Mouse (Mus musculus) stomach, embryonic 15.5 days (tissue): ENCODE results near the gene Mios. TPM values are rescaled to one million over a fixed set of nuclear protein-coding genes. Genes with fewer than 3 reads are reported as not detected.

Source experiments
- ATAC-seq: fragments of 200-750 bp; cut with Nextera tagmentation; 2 replicates; pipeline ENCODE4 v1.8.0; 2017; ENCODE audit warnings: low read depth, moderate number of reproducible peaks, moderate TSS enrichment; ENCODE audit not compliant: insufficient read depth, low FRiP score
- H3K27ac ChIP-seq: fragments of 300-500 bp; sonication (generic); 2 replicates; pipeline ENCODE4 v1.5.1; 2015; ENCODE audit warnings: mild to moderate bottlenecking, inconsistent platforms
- H3K27me3 ChIP-seq: fragments of 300-500 bp; sonication (generic); replicated peaks from 2 replicates; pipeline ENCODE4 v1.6.1; 2015; ENCODE audit warnings: inconsistent platforms
- H3K36me3 ChIP-seq: fragments of 300-500 bp; sonication (generic); 2 replicates; pipeline ENCODE4 v1.6.1; 2015; ENCODE audit warnings: inconsistent platforms
- H3K4me1 ChIP-seq: fragments of 300-500 bp; sonication (generic); 2 replicates; pipeline ENCODE4 v1.6.1; 2015; ENCODE audit warnings: inconsistent platforms
- H3K4me2 ChIP-seq: fragments of 300-500 bp; sonication (generic); 2 replicates; pipeline ENCODE4 v1.6.1; 2015; ENCODE audit warnings: mild to moderate bottlenecking, inconsistent platforms
- H3K4me3 ChIP-seq: fragments of 300-500 bp; sonication (generic); replicated peaks from 2 replicates; pipeline ENCODE4 v1.5.1; 2015; ENCODE audit warnings: inconsistent platforms
- H3K9ac ChIP-seq: fragments of 300-500 bp; sonication (generic); 2 replicates; pipeline ENCODE4 v1.6.1; 2015; ENCODE audit warnings: inconsistent platforms
- H3K9me3 ChIP-seq: fragments of 300-500 bp; sonication (generic); 2 replicates; pipeline ENCODE4 v1.6.1; 2016; ENCODE audit warnings: inconsistent platforms
- WGBS: fragments of 180-500 bp; shearing (Covaris S2); methylation state at CpG from one replicate; pipeline ENCODE4 v1.1.7; 2015; 5-methylcytosine and 5-hydroxymethylcytosine counted together
- polyA plus RNA-seq: library from polyadenylated mRNA; unstranded; fragments of >200 nt; fragmentation: Nextera tagmentation; extraction: Ambion mirVana; gene quantifications from 2 replicates; pipeline ENCODE4 v1.2.1, GENCODE M21; 2015

Gene Mios
- 22.9 and 23.3 TPM in 2 replicates for polyA plus RNA-seq

DNA sequence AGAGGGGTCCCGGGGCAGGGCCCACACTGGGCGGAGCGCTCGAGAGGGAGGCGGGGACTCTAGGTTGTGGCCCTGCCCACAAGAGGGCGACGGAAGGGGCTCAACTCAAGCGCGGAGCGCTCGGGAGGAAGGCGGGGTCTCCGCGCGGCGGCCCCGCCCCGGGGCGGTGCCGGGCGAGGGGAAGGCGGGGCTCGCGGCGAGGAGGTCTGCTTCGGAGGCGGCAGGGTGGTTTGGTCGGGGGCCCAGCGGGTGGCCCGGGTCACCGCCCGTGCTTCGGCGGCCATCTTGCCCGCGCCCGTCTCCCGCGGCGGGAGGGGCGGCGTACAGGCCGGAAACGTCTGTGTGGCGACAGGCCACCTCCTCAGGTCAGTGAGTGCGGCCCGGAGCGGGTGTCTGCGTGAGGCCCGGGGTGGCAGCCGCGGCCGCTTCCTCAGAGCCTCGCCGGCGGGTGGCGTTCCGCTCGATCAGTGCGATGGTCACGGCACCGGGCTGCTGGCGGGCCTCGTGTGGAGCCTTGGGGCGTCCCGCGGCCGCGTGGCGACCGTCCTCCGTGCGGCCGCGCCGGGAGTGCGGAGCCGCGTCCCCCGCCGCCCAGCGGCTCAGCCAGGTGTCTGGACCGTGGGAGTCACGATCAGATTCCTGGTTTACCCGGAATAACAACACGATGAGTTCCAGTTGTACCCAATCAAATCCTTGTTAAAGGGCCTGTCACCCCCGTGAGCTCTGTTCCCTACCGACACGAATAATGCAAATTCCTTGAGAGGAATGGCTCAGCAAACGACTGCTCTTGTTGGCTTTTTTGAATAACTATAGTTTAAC is at the start of gene Mios:
Gene Mios, plus strand, starts transcription at position 176 of the 819 bp plus-strand sequence.
- under 1% methylated on average over 88 of the region's 90 CpGs for WGBS
- no peaks in the 10 kb centered on the region for H3K36me3 ChIP-seq
- peak; percentile 96 for ATAC-seq
- peaks cover 8% of the 10 kb centered on the region; the same call in 1 of the 2 replicates for H3K4me1 ChIP-seq
- H3K4me3 ChIP-seq, result peak within 1 kb of the TSS; percentile 80
- peak within 1 kb of the TSS; percentile 95 for H3K27ac ChIP-seq
- no peaks in the 10 kb centered on the region for H3K9me3 ChIP-seq
- H3K9ac ChIP-seq, result peak within 1 kb of the TSS; percentile 84
- peak within 1 kb of the TSS; percentile 55 for H3K4me2 ChIP-seq
- no peaks in the 10 kb centered on the region for H3K27me3 ChIP-seq

DNA sequence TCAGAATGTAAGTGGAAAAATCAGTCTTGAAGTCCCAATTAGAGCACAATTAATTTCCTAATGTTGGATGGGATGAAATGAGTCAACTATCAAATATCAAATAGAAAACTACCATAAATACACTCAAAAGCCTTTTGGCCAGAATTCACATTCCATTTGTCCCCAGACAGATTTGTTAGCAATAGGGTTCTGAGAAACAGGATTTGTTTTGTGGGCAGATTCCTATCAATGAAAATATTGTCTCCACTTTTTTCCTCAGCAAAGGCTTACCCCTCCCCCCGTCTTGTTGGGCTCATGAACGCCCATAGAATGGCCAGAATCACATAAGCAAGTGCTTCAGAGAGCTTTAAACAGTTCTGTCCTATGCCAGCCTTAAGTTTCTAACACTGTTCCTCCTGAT is 49.0 kb upstream of the Mios start:
- no peak for ATAC-seq
- Histone ChIP-seq H3K36me3 (no peaks in the 10 kb centered on the region), H3K4me3 (no peak overlapping the region), H3K27me3 (no peaks in the 10 kb centered on the region), H3K4me2 (no peak overlapping the region), H3K27ac (no peak overlapping the region), H3K9me3 (no peaks in the 10 kb centered on the region), H3K4me1 (no peaks in the 10 kb centered on the region), H3K9ac (no peak overlapping the region)
- 42% methylated on average over 2 of the region's 2 CpGs for WGBS

DNA sequence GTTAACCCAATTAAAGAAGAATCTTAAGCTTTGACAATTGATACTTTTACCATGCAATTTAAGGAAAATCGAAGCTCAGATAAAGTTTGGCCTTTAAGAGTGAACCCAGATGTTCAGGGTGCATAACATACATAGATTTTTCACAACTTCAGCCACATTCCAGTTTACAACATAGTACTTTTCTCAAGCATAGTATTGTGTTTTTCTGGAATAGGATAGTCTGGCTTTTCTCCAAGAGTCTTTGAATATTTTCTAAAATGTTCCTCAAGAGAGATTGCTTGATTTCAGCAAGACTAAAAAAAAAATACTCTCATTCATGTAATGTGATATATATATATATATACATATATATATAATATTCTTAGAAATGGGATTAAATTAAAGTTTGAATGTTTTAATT is 44.3 kb upstream of the Mios start:
- WGBS, result 55% methylated on average over 1 of the region's 1 CpGs
- Histone ChIP-seq H3K9me3 (no peaks in the 10 kb centered on the region), H3K4me2 (no peak overlapping the region), H3K27ac (no peak overlapping the region), H3K9ac (no peak overlapping the region), H3K36me3 (no peaks in the 10 kb centered on the region), H3K4me1 (no peaks in the 10 kb centered on the region), H3K27me3 (no peaks in the 10 kb centered on the region), H3K4me3 (no peak overlapping the region)
- ATAC-seq, result no peak

DNA sequence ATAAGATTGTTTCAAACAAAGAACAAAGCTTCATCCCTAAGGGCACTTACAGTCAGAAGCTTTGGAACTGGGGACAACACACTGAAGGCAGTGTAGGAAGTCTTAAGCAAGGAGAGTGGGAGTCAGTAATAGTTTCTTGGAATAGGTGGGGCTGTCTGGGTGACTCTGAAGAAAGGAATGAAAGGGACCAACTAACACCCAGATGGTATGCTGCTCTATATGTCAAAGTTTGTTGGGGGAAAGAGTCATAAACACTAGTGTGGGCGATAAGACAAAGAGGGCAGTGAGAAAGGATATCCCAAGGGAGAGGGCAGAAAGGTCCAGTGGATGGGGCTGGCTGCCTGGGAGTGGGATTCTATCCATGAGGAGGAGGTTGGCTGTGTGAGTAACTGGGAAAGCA is 36.9 kb upstream of the Mios start:
- WGBS, result 76% methylated on average over 1 of the region's 1 CpGs
- no peaks in the 10 kb centered on the region for H3K9me3 ChIP-seq
- no peak overlapping the region for H3K4me2 ChIP-seq
- H3K27me3 ChIP-seq, result no peaks in the 10 kb centered on the region
- ATAC-seq, result no peak
- H3K27ac ChIP-seq, result no peak overlapping the region
- H3K4me3 ChIP-seq, result no peak overlapping the region
- no peak overlapping the region for H3K9ac ChIP-seq
- no peaks in the 10 kb centered on the region for H3K36me3 ChIP-seq
- H3K4me1 ChIP-seq, result no peaks in the 10 kb centered on the region

DNA sequence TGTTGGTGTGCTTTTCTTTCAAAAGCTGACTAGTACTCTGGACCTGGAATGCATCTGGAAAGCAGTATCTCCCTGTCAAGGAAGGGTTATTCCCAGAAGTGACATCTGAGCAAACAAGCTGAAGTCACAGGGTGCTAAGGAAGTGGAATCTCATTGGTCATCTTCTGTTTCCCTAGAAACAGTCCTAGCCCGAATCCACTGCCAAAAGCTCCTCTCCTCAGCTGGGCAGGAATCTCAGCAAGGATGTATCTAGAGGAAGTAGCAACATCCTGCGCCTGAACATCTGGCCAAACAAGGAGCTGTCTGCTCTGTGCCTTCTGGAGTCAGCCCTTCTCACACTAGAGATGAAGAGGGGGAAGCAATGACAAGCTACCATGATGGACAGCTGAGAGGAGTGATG is 35.0 kb upstream of the Mios start:
- 46% methylated on average over 2 of the region's 2 CpGs for WGBS
- no peak overlapping the region for H3K4me3 ChIP-seq
- H3K4me2 ChIP-seq, result no peak overlapping the region
- H3K27ac ChIP-seq, result no peak overlapping the region
- ATAC-seq, result peak; percentile 39; the same call in 1 of the 2 replicates
- H3K9ac ChIP-seq, result no peak overlapping the region
- H3K9me3 ChIP-seq, result no peaks in the 10 kb centered on the region
- H3K36me3 ChIP-seq, result no peaks in the 10 kb centered on the region
- H3K4me1 ChIP-seq, result no peaks in the 10 kb centered on the region
- H3K27me3 ChIP-seq, result no peaks in the 10 kb centered on the region

DNA sequence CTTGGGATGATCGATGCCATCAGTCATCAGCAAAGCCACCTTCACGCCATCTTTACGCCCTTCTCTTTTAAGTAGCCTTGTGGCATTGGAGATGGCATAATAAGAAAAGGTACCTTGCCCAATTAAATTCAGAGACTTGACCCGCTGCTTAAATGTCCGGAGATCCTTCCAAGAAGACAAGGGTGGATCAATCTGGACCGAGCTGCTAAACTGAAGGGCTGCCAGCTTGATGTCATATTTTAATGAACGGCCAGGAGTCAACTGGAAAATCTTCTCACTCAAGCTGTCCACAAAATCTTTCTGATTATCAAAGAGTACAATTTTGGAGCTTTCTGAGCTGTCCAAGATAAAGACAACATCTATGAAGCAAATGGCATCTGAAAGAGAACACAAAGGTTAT is 33.7 kb upstream of the Mios start:
- Histone ChIP-seq H3K4me3 (no peak overlapping the region), H3K27me3 (no peaks in the 10 kb centered on the region), H3K9me3 (no peaks in the 10 kb centered on the region), H3K27ac (no peak overlapping the region), H3K36me3 (no peaks in the 10 kb centered on the region), H3K4me2 (no peak overlapping the region), H3K9ac (no peak overlapping the region), H3K4me1 (no peaks in the 10 kb centered on the region)
- no peak for ATAC-seq
- 96% methylated on average over 7 of the region's 7 CpGs for WGBS

DNA sequence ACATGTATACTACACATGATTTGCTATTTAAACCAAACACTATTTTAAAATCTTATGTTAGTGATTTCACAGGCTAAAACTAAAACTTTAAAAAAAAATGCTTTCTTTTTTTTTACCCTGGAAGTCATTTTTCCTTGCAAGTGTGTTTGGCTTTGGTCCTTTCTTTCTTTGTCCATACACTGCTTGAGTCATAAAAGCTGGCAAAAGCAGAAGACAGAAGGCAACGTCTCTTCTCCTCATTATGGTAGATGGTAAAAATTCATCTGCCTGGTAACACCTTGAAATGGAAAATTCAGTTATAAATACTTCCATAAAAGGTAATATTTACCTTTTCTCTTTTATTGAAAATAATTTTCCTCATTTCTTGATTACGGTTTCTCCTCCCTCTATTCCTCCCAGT is 32.9 kb upstream of the Mios start:
- no peaks in the 10 kb centered on the region for H3K9me3 ChIP-seq
- H3K27ac ChIP-seq, result no peak overlapping the region
- 65% methylated on average over 2 of the region's 2 CpGs for WGBS
- H3K4me1 ChIP-seq, result no peaks in the 10 kb centered on the region
- H3K4me2 ChIP-seq, result no peak overlapping the region
- ATAC-seq, result no peak
- no peak overlapping the region for H3K4me3 ChIP-seq
- H3K36me3 ChIP-seq, result no peaks in the 10 kb centered on the region
- H3K9ac ChIP-seq, result no peak overlapping the region
- no peaks in the 10 kb centered on the region for H3K27me3 ChIP-seq

DNA sequence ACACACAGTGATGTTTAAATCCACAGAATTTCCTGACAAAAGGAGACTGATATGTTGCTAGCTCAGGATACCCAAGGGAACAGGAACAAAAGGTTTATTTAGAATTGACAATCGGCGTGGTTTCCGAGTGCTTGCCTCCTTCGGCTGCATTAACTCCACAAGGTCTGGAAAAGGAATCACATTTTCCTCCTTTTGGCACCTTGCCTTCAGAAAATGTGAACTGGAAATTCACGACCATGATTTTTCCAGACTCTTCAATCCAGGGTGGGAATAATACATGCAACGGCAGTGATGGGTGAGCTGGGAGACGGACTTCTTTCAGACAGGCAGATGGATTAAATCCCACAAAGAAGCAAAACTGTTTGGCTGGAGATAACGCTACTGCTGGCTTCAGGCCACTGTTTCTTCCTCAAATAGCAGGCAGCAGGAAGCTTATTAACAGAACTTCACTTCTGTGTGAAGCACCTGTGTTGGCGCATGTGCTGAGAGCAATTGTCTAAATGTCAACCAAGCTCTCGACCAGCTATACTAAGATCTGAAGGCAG is 30.6 kb upstream of the Mios start:
- Histone ChIP-seq H3K9ac (no peak overlapping the region), H3K27me3 (no peaks in the 10 kb centered on the region), H3K27ac (no peak overlapping the region), H3K36me3 (no peaks in the 10 kb centered on the region), H3K4me3 (no peak overlapping the region), H3K9me3 (no peaks in the 10 kb centered on the region), H3K4me2 (0 out of 2 replicates have a peak overlapping the region, but pooled peaks have one; percentile 8), H3K4me1 (no peaks in the 10 kb centered on the region)
- ATAC-seq, result no peak
- 18% methylated on average over 10 of the region's 10 CpGs for WGBS

DNA sequence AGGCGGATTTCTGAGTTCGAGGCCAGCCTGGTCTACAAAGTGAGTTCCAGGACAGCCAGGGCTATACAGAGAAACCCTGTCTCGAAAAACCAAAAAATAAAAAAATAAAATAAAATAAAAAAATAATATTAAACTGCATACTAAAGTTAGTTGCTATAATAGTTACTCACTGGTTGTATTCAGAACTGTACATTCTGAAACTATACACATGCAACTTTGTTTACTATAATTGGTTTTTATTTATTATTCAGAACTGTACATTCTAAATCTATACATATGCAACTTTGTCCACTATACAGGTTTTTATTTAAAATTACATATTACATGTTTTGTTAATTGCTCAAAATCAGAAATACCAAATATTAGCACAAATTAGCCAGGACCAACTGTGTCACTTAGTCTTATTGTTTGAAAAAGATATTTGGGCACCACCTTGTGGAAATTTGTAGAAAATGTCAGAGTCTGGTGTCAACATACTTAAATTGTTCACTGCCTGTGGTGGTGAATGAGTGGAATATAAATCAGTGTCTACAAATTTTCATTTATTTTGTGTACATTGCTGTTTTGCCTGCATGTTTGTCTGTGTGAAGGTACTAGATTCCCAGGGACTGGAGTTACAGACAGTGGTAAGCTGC is 20.3 kb upstream of the Mios start:
- Histone ChIP-seq H3K4me2 (no peak overlapping the region), H3K9me3 (no peaks in the 10 kb centered on the region), H3K36me3 (no peaks in the 10 kb centered on the region), H3K27ac (no peak overlapping the region), H3K9ac (no peak overlapping the region), H3K4me1 (no peaks in the 10 kb centered on the region), H3K27me3 (no peaks in the 10 kb centered on the region), H3K4me3 (no peak overlapping the region)
- 91% methylated on average over 3 of the region's 3 CpGs for WGBS
- no peak for ATAC-seq

DNA sequence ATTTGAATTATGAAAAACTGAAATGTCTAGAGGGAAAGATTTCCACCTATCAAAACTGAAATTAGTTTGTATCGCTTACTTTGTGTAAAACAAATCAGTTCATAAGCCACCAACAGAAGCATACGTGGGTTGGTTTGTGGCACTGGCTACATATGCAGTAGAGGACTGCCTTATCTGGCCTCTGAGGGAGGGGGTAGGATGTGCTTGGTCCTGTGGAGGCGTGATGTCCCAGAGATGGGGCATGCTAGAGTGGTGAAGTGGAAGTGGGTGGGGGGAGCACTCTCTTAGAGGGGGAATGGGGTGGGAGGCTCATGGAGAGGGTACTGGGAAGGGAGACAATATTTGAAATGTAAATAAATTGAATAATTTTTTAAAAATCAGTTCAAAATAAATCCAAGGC is 19.1 kb upstream of the Mios start:
- Histone ChIP-seq H3K4me3 (no peak overlapping the region), H3K27ac (no peak overlapping the region), H3K9ac (no peak overlapping the region), H3K9me3 (no peaks in the 10 kb centered on the region), H3K4me1 (no peaks in the 10 kb centered on the region), H3K27me3 (no peaks in the 10 kb centered on the region), H3K36me3 (no peaks in the 10 kb centered on the region), H3K4me2 (no peak overlapping the region)
- ATAC-seq, result no peak
- 67% methylated on average over 3 of the region's 3 CpGs for WGBS

DNA sequence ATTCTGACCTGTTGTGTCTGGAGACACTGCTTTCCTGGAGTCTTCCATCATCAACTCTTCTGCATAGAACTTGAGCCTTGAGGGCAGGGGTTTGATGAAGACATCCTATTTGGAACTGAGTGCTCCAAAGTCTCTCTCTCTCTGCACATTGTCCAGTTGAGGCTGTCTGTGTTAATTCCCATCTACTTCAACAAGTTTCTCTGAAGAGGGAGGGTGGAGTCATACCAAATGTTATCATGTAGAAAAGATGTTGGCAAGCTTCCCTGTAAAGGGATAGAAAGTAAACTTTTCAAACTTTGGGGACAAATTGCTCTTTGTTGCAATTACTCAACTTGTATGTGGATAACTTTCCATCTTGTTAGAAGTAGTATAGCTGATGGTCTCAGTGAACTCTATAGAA is 16.5 kb upstream of the Mios start, which contains the start of gene Col28a1:
Gene Col28a1, minus strand, starts transcription at position 101 of the 400 bp plus-strand sequence.
- no peaks in the 10 kb centered on the region for H3K9me3 ChIP-seq
- H3K27me3 ChIP-seq, result no peaks in the 10 kb centered on the region
- H3K9ac ChIP-seq, result no peak within 1 kb of the TSS

DNA sequence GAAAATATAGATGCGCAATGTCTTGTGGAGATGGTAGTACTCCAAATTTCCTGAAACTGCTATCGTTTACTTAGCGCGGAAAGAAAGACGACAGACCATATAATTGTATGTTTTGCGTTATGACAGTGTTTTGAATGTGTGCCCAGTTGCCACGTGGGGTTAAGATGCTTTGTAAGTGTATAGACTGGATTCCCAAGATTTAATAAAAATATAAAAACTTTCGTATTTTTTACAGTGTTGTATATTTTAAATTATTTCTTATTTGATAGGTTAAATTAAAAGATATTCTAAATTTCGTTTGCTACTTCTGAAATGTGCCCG is 804 bp downstream of the Mios start:
- ATAC-seq, result no peak
- peaks cover 2% of the 10 kb centered on the region; the same call in 1 of the 2 replicates for H3K36me3 ChIP-seq
- H3K4me3 ChIP-seq, result peak overlapping the region; percentile 80
- 10% methylated on average over 10 of the region's 10 CpGs for WGBS
- peaks cover 8% of the 10 kb centered on the region; the same call in 1 of the 2 replicates for H3K4me1 ChIP-seq
- peak overlapping the region; percentile 55 for H3K4me2 ChIP-seq
- H3K27ac ChIP-seq, result peak overlapping the region; percentile 95
- H3K9ac ChIP-seq, result peak overlapping the region; percentile 84; the same call in 1 of the 2 replicates
- H3K9me3 ChIP-seq, result no peaks in the 10 kb centered on the region
- no peaks in the 10 kb centered on the region for H3K27me3 ChIP-seq

More for the DNA sequence above, 16.5 kb upstream of the Mios start, which contains the start of gene Col28a1:
- Histone ChIP-seq H3K27ac (no peak within 1 kb of the TSS), H3K4me2 (no peak within 1 kb of the TSS), H3K4me1 (no peaks in the 10 kb centered on the region), H3K4me3 (no peak within 1 kb of the TSS), H3K36me3 (no peaks in the 10 kb centered on the region)
- no peak for ATAC-seq
